Mouse (Mus musculus) brain, embryonic 14.5 days (tissue): Measurements from ENCODE around the gene Ube2a.
A peak's percentile ranks its signal among the peaks of the same experiment; 100 is the strongest.

ENCODE experiments used
- CTCF ChIP-seq: fragments of 200-500 bp; IDR thresholded peaks from 2 replicates; pipeline ENCODE4 v1.5.1; 2012; ENCODE audit warnings: inconsistent platforms, mild to moderate bottlenecking, moderate library complexity, borderline replicate concordance; ENCODE audit not compliant: insufficient read depth, insufficient read length; ENCODE audit errors: extremely low read depth
- POLR2A ChIP-seq: fragments of 200-500 bp; IDR thresholded peaks from 2 replicates; pipeline ENCODE4 v1.6.1; 2012; ENCODE audit warnings: mild to moderate bottlenecking, inconsistent platforms, borderline replicate concordance; ENCODE audit not compliant: poor library complexity, insufficient read depth, insufficient read length, severe bottlenecking; ENCODE audit errors: extremely low read depth

DNA sequence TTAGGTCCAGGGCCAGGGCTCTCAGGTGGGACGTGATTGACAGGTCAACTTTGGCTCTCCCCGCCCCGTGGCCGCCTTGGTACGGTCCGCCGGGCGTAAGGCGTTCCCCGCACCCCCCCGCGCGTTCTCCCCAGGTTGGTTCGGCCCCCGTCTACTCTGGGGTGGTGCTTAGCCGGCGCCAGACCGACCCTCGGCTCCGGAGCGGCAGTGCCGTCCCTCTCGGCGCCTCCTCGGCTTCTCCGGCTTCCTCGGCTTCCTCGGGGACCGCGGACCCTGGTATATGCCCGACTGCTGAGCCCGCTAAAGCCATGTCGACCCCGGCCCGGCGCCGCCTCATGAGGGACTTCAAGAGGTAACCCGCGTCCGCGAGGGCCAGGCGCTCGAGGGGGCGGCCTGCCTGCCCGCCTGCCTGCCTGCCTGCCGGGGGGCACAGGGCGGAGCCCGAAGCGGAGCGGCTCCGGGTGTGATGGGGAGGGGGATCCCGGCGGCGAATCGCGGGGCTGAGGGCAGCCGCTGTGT, 537 bp downstream of the Ube2a start:
- TF ChIP-seq CTCF (no peak), POLR2A (peak; percentile 82)
